14 mouse cellular contexts compared by ENCODE assay signal in the genomic region with DNA sequence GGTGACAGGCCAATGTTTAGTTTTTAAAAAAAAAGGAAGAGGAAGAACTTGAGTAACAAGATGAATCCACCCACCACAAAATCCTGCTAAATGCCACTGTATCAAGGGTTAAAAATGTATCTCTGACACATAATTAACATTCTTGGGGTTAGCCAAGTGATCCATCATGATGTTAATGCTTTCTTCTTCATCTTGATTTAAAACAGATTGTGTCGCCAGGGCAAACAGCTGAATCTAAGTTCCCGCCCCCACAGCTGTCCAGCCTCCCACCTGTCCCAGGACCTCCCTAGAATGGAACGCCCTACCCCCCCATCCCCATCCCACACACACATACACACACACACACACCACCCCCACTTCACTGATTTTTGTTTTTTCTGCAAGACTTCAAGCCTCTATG.
DNase-seq lines count a peak whose midpoint lies in the region; ATAC-seq and TF ChIP-seq lines count a peak whose summit lies in the region.
"Had no signal": no experiment of that assay in that cellular context is flagged by ENCODE, and none has a peak within 500 bp of the region (broad histone marks: within the 10 kb centered on the region; RNA-seq: fewer than 3 reads in every experiment).

No protein-coding gene starts in this region.

- H3K9ac ChIP-seq in heart, embryonic 15.5 days: no peak overlapping the region
- no peak overlapping the region for H3K9ac ChIP-seq in embryonic facial prominence, embryonic 15.5 days
- H3K9ac ChIP-seq in neural tube, embryonic 11.5 days (ENCODE audit: low read length): no peak overlapping the region
- H3K9ac ChIP-seq: hindbrain, embryonic 14.5 days; liver, embryonic 14.5 days; midbrain, embryonic 15.5 days had no signal

- no peaks in the 10 kb centered on the region for H3K36me3 ChIP-seq in heart, embryonic 15.5 days
- no peaks in the 10 kb centered on the region for H3K36me3 ChIP-seq in C2C12 (ENCODE audit: control insufficient read depth, insufficient read depth)
- no peaks in the 10 kb centered on the region for H3K36me3 ChIP-seq in embryonic facial prominence, embryonic 15.5 days
- H3K36me3 ChIP-seq in neural tube, embryonic 11.5 days (ENCODE audit: control insufficient read depth, insufficient read depth, low read length): no peaks in the 10 kb centered on the region
- H3K36me3 ChIP-seq: midbrain, embryonic 15.5 days had no signal

- peaks cover 51% of the 10 kb centered on the region for H3K4me1 ChIP-seq in heart, embryonic 15.5 days (replicated peaks)
- peaks cover 63% of the 10 kb centered on the region for H3K4me1 ChIP-seq in embryonic facial prominence, embryonic 15.5 days
- H3K4me1 ChIP-seq in neural tube, embryonic 11.5 days (ENCODE audit: control insufficient read depth, insufficient read depth, low read length): 0 out of 2 replicates have a peak, but pooled peaks cover 4% of the 10 kb centered on the region

- no peak overlapping the region for H3K4me3 ChIP-seq in heart, embryonic 15.5 days
- no peak overlapping the region for H3K4me3 ChIP-seq in C2C12 (ENCODE audit: insufficient read depth, poor library complexity, severe bottlenecking)
- H3K4me3 ChIP-seq in embryonic facial prominence, embryonic 15.5 days (replicated peaks): 0 out of 2 replicates have a peak overlapping the region, but pooled peaks have one; percentile 2
- no peak overlapping the region for H3K4me3 ChIP-seq in neural tube, embryonic 11.5 days (ENCODE audit: low read depth, low read length)
- H3K4me3 ChIP-seq: midbrain, embryonic 15.5 days had no signal

- DNase-seq in heart, postnatal 10 days: no peak
- DNase-seq in neural tube, embryonic 11.5 days (ENCODE audit: low spot score): peak; percentile 27
- no peak for DNase-seq in left cerebral cortex, postnatal 14 days (ENCODE audit: low spot score in 2 of 2)
- no peak for DNase-seq in left cerebral cortex, adult 18-20 months (ENCODE audit: low spot score in 2 of 2)
- DNase-seq: adrenal gland, adult 8-10 months; cerebellum, postnatal 25 days; lung, postnatal 4 days; thymus, postnatal 4 days had no signal

- no peaks in the 10 kb centered on the region for H3K27me3 ChIP-seq in heart, embryonic 15.5 days
- H3K27me3 ChIP-seq in C2C12 (ENCODE audit: control insufficient read depth, insufficient read depth, insufficient read length): no peaks in the 10 kb centered on the region
- H3K27me3 ChIP-seq in embryonic facial prominence, embryonic 15.5 days: no peaks in the 10 kb centered on the region
- H3K27me3 ChIP-seq in neural tube, embryonic 11.5 days (ENCODE audit: control insufficient read depth, insufficient read depth, low read length): no peaks in the 10 kb centered on the region
- H3K27me3 ChIP-seq: midbrain, embryonic 15.5 days had no signal

- TF ChIP-seq CTCF in C2C12 (IDR thresholded peaks at IDR 0.05; ENCODE audit: control insufficient read depth, insufficient read depth, insufficient read length): no peak

- H3K9me3 ChIP-seq in heart, embryonic 15.5 days (replicated peaks): no peaks in the 10 kb centered on the region
- no peaks in the 10 kb centered on the region for H3K9me3 ChIP-seq in embryonic facial prominence, embryonic 15.5 days (replicated peaks)
- H3K9me3 ChIP-seq in neural tube, embryonic 11.5 days (ENCODE audit: control insufficient read depth, low read length): no peaks in the 10 kb centered on the region
- H3K9me3 ChIP-seq: midbrain, embryonic 15.5 days had no signal

- no peak overlapping the region for H3ac ChIP-seq in C2C12 (ENCODE audit: control insufficient read depth, insufficient read length, low read depth)

- H3K79me3 ChIP-seq in C2C12 (ENCODE audit: low read depth): peaks cover 1% of the 10 kb centered on the region

- no peak overlapping the region for H3K27ac ChIP-seq in heart, embryonic 15.5 days
- H3K27ac ChIP-seq in embryonic facial prominence, embryonic 15.5 days (replicated peaks): peak overlapping the region; percentile 41; the same call in 1 of the 2 replicates
- H3K27ac ChIP-seq in neural tube, embryonic 11.5 days (ENCODE audit: low read depth, low read length): no peak overlapping the region
- H3K27ac ChIP-seq: hindbrain, embryonic 14.5 days; liver, embryonic 14.5 days; midbrain, embryonic 15.5 days had no signal

- no peak for ATAC-seq in heart, embryonic 15.5 days (replicated peaks; ENCODE audit: insufficient number of reproducible peaks, insufficient read depth, low FRiP score, low read depth)
- 0 out of 2 replicates have a peak, but pooled peaks have one; percentile 55 for ATAC-seq in embryonic facial prominence, embryonic 15.5 days (ENCODE audit: insufficient number of reproducible peaks, low FRiP score, low TSS enrichment, low read depth)
- no peak for ATAC-seq in neural tube, embryonic 11.5 days (ENCODE audit: insufficient read depth, low FRiP score, low TSS enrichment)
- ATAC-seq: midbrain, embryonic 15.5 days had no signal

- H3K79me2 ChIP-seq in C2C12 (ENCODE audit: control insufficient read depth, insufficient read depth): peaks cover 15% of the 10 kb centered on the region

- 52% methylated on average over 3 of the region's 3 CpGs for WGBS in heart, embryonic 15.5 days
- WGBS in embryonic facial prominence, embryonic 15.5 days: 33% methylated on average over 3 of the region's 3 CpGs
- 48% methylated on average over 3 of the region's 3 CpGs for WGBS in neural tube, embryonic 11.5 days

- intact Hi-C loops in heart, postnatal 10 days (cut with DNase I): no loop called here
- intact Hi-C loops in left cerebral cortex, postnatal 14 days (cut with DNase I): no loop called here

- peak overlapping the region; percentile 36 for H3K4me2 ChIP-seq in heart, embryonic 15.5 days
- peak overlapping the region; percentile 33 for H3K4me2 ChIP-seq in embryonic facial prominence, embryonic 15.5 days (replicated peaks)
- no peak overlapping the region for H3K4me2 ChIP-seq in neural tube, embryonic 11.5 days (ENCODE audit: low read depth)
- H3K4me2 ChIP-seq: hindbrain, embryonic 14.5 days; midbrain, embryonic 15.5 days had no signal

TF ChIP-seq in C2C12, 6 proteins besides CTCF, POLR2A, EP300 and RAD21:
- TF ChIP-seq MYOG (IDR thresholded peaks at IDR 0.05; ENCODE audit: control insufficient read depth, extremely low read depth, insufficient read length) (no peak), MYOD1 (IDR thresholded peaks at IDR 0.05; ENCODE audit: control insufficient read depth, insufficient read length, low read depth) (peak; percentile 95)
